Mouse (Mus musculus) neutrophil, adult 59 days (primary cell): ENCODE results near the gene Ric1. TPM values are rescaled to one million over a fixed set of nuclear protein-coding genes. Genes with fewer than 3 reads are reported as not detected.

Experiments
- total RNA-seq, 2 experiments: library from RNA; stranded (reverse); gene quantifications; 1 replicate in 1 of 2; 2 replicates in 1 of 2; pipeline ENCODE4 v1.2.4; 2023

The Ric1 gene
- 10 to 100 TPM; 23.3 to 23.4 TPM for total RNA-seq

GRCm38 (mm10) chr19:29521637-29522435 lies at the start of gene Ric1:
Ric1 (plus strand) TSS chr19:29522282.

GRCm38 (mm10) chr19:29647651-29648549 lies 125.8 kb downstream of the Ric1 start, which contains the start of gene Ermp1:
Ermp1 (minus strand) TSS chr19:29648415.

Other genes starting within 250 kb of the Ric1 start
- not detected for gene Insl6, start 196.9 kb upstream of the Ric1 start, total RNA-seq
- gene Rln1, start 187.6 kb upstream of the Ric1 start, total RNA-seq: not detected
- 10 to 100 TPM; 48.3 to 57.3 TPM for gene Plgrkt, start 154.9 kb upstream of the Ric1 start, total RNA-seq
- 1 to 10 TPM; 5.4 to 6.5 TPM for gene Cd274, start 154.8 kb upstream of the Ric1 start, total RNA-seq
- under 1 TPM in 1 of 2 experiments, not detected in 1; 0.29 TPM for gene Pdcd1lg2, start 111.4 kb upstream of the Ric1 start, total RNA-seq
- gene Ermp1, start 126.1 kb downstream of the Ric1 start, total RNA-seq: 10 to 100 TPM; 34.1 to 38.2 TPM
- gene Mlana, start 175.5 kb downstream of the Ric1 start, total RNA-seq: not detected